Mouse (Mus musculus) liver, embryonic 15.5 days (tissue): Measurements from ENCODE around the gene Rpl41. TPM values are rescaled to one million over a fixed set of nuclear protein-coding genes. Genes with fewer than 3 reads are reported as not detected.
"Not testable (repeated sequence)": the region's sequence is repeated elsewhere in the genome, so short reads cannot be mapped to it uniquely, and the experiment has no call there.

ENCODE experiments used
- ATAC-seq: fragments of 200-750 bp; cut with Nextera tagmentation; 2 replicates; pipeline ENCODE4 v1.8.0; 2017; ENCODE audit warnings: moderate number of reproducible peaks, mild to moderate bottlenecking, moderate library complexity; ENCODE audit not compliant: insufficient read depth
- H3K27ac ChIP-seq: fragments of 300-500 bp; sonication (generic); replicated peaks from 2 replicates; pipeline ENCODE4 v1.5.1; 2015; ENCODE audit warnings: mild to moderate bottlenecking, inconsistent platforms
- H3K27me3 ChIP-seq: fragments of 300-500 bp; sonication (generic); 2 replicates; pipeline ENCODE4 v1.6.1; 2015; ENCODE audit warnings: mild to moderate bottlenecking, inconsistent platforms
- H3K36me3 ChIP-seq: fragments of 300-500 bp; sonication (generic); replicated peaks from 2 replicates; pipeline ENCODE4 v1.6.1; 2015; ENCODE audit warnings: moderate library complexity, mild to moderate bottlenecking, inconsistent platforms
- H3K4me1 ChIP-seq: fragments of 300-500 bp; sonication (generic); replicated peaks from 2 replicates; pipeline ENCODE4 v1.6.1; 2015; ENCODE audit warnings: inconsistent platforms
- H3K4me2 ChIP-seq: fragments of 300-500 bp; sonication (generic); 2 replicates; pipeline ENCODE4 v1.6.1; 2015; ENCODE audit warnings: moderate library complexity, mild to moderate bottlenecking, inconsistent platforms
- H3K4me3 ChIP-seq: fragments of 300-500 bp; sonication (generic); replicated peaks from 2 replicates; pipeline ENCODE4 v1.5.1; 2015; ENCODE audit warnings: mild to moderate bottlenecking, inconsistent platforms
- H3K9ac ChIP-seq: fragments of 300-500 bp; sonication (generic); 2 replicates; pipeline ENCODE4 v1.6.1; 2015; ENCODE audit warnings: moderate library complexity, mild to moderate bottlenecking, inconsistent platforms
- H3K9me3 ChIP-seq: fragments of 300-500 bp; sonication (generic); replicated peaks from 2 replicates; pipeline ENCODE4 v1.6.1; 2016; ENCODE audit warnings: inconsistent platforms
- WGBS: fragments of 180-500 bp; shearing (Covaris S2); methylation state at CpG from one replicate; pipeline ENCODE4 v1.1.7; 2015; ENCODE audit warnings: mixed read lengths; ENCODE audit not compliant: insufficient replicate concordance; 5-methylcytosine and 5-hydroxymethylcytosine counted together
- polyA plus RNA-seq: library from polyadenylated mRNA; unstranded; fragments of >200 nt; fragmentation: Nextera tagmentation; extraction: Ambion mirVana; gene quantifications from 2 replicates; pipeline ENCODE4 v1.2.1, GENCODE M21; 2015

Rpl41 gene
- polyA plus RNA-seq, 1 experiment from 2014 or later, result 2,155 TPM

DNA sequence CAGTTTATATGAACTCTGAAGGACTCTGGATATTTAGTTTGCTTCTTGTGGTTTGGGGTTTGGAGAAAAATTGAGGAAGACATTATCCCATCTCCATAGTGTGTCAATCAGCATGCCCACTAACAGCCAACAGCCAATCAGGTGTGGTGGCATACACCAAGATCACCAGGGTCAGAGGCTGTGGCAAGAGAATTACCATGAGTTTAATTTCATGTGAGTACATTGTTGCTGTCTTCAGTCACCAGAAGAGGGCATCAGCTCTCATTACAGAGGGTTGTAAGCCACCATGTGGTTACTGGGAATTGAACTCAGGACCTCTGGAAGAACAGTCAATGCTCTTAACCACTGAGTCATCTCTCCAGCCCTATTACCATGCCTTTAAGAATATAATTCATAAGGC, 7.2 kb upstream of the Rpl41 start:
- no peaks in the 10 kb centered on the region for H3K9me3 ChIP-seq
- H3K9ac ChIP-seq, result no peak overlapping the region
- H3K27ac ChIP-seq, result no peak overlapping the region
- no peaks in the 10 kb centered on the region for H3K4me1 ChIP-seq
- H3K4me2 ChIP-seq, result no peak overlapping the region
- H3K27me3 ChIP-seq, result no peaks in the 10 kb centered on the region
- peaks cover 44% of the 10 kb centered on the region for H3K36me3 ChIP-seq
- ATAC-seq, result no peak
- no peak overlapping the region for H3K4me3 ChIP-seq

DNA sequence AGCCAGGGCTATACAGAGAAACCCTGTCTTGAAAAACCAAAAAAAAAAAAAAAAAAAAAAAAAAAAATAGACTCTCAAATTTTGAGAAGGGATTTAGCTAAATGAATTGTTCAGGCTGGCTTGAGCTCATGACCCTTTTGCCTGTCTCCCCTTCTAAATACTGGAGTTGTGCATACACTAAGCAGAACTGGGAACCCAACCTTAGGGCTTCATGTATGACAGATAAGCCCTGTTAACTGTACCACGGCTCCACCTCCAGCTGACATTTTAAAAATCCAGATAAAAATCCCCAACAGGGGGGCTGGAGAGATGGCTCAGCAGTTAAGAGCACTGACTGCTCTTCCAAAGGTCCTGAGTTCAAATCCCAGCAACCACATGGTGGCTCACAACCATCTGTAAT, 6.5 kb upstream of the Rpl41 start:
- not testable (repeated sequence) for H3K4me3 ChIP-seq, H3K9me3 ChIP-seq, ATAC-seq, H3K4me1 ChIP-seq, H3K27ac ChIP-seq, H3K27me3 ChIP-seq, H3K4me2 ChIP-seq, H3K9ac ChIP-seq
- peaks cover 37% of the 10 kb centered on the region for H3K36me3 ChIP-seq
- WGBS, result 30% methylated on average over 1 of the region's 1 CpGs

DNA sequence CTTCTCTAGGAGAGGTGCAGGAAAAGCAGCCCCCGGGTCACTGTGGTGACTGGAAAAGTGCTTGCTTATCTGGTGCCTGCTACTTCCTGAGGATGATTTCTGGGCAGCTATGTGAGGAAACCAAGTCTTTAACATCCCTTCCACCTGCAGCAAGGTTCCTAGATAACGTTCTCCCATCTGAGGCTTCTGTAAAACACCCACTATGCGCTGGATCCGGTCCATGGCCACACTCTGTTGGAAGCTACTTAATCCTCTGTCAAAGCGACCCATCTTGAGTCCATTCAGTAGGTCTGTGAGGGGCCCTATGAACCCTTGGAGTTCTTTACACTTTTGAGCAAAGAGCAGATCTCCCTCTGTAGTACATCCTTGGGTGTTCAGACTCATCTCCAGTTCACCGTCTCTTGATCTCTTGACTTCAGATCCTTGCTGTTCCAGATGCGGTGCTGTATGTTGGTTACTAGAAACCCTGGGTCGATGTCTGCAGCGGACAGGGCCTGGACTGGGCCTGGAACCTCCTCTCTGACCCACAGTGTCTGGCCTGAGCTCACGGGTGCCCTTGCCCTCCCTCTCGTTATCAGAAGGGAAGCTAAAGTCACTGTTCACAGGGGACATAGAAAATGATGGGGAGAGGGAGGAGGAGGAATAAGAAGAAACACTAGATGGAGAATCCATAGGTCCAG, 1.2 kb upstream of the Rpl41 start:
- H3K4me1 ChIP-seq, result peaks cover 22% of the 10 kb centered on the region
- H3K27me3 ChIP-seq, H3K4me3 ChIP-seq, H3K9me3 ChIP-seq, H3K9ac ChIP-seq, H3K36me3 ChIP-seq, ATAC-seq: not testable (repeated sequence)
- H3K27ac ChIP-seq, result 0 out of 2 replicates have a peak overlapping the region, but pooled peaks have one; percentile 94
- WGBS, result 62% methylated on average over 11 of the region's 11 CpGs
- 0 out of 2 replicates have a peak overlapping the region, but pooled peaks have one; percentile 90 for H3K4me2 ChIP-seq

DNA sequence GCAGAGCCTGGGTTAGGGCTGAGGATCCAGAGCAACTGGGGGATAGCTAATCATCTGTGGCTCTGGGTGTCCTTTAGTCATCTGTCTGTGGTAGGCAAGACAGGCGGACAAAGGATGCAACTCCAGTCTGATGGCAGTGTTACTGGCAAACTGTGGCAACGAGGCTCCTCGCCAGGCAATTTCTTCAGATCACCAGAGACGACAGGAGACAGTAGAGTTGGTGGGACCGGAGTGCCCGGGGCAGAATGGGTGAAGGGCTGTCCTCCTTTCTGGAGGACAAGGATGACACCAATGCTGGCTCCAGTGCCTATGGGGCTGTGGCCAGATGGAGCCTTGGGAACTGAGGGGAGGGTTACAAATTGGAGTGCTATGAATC, 565 bp upstream of the Rpl41 start:
- ATAC-seq, H3K27me3 ChIP-seq, H3K9me3 ChIP-seq: not testable (repeated sequence)
- H3K4me3 ChIP-seq, result peak overlapping the region; percentile 89; the same call in 1 of the 2 replicates
- H3K9ac ChIP-seq, result 0 out of 2 replicates have a peak overlapping the region, but pooled peaks have one; percentile 26
- 53% methylated on average over 6 of the region's 6 CpGs for WGBS
- peaks cover 22% of the 10 kb centered on the region for H3K4me1 ChIP-seq
- H3K4me2 ChIP-seq, result peak overlapping the region; percentile 90
- peak overlapping the region; percentile 94 for H3K27ac ChIP-seq
- H3K36me3 ChIP-seq, result peaks cover 13% of the 10 kb centered on the region

DNA sequence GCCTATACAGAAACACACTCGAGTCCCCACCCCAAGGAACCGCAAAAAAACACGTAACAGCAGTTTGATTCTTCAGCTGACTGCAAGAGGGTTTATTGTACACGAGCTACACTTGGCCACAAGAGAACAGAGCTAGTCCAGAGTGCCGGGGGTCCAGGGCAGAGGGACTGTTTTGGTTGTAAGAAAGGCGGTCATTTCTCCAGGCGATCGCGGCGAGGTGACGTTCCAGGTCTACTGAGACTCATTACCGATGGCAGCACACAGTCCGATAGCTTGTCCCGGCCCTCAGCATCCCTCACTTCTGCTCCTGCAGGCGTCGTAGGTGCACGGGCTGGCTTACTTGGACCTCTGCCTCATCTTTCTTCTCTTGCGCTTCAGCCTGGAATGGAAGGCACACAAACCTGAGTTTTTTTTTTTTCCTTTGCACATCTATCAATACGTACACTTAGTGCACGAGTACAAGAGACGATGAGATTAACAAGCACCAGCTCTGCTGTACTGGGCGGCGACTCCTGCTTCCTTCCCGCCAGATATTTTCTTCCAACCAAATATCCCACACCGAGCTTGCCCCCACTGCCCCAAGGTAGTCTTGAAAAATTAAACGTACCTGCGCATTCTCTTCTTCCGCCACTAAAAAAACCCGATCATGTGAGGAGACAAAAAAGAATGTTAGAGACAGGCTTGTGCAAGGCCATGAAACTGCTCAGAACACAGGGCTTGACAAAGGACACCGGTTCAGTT, 884 bp downstream of the Rpl41 start:
- Histone ChIP-seq H3K4me1 (peaks cover 22% of the 10 kb centered on the region), H3K27ac (peak overlapping the region; percentile 94), H3K4me2 (peak overlapping the region; percentile 90), H3K36me3 (peaks cover 27% of the 10 kb centered on the region), H3K9ac (peak overlapping the region; percentile 68), H3K4me3 (peak overlapping the region; percentile 89)
- not testable (repeated sequence) for H3K27me3 ChIP-seq, ATAC-seq, H3K9me3 ChIP-seq
- under 1% methylated on average over 30 of the region's 30 CpGs for WGBS

DNA sequence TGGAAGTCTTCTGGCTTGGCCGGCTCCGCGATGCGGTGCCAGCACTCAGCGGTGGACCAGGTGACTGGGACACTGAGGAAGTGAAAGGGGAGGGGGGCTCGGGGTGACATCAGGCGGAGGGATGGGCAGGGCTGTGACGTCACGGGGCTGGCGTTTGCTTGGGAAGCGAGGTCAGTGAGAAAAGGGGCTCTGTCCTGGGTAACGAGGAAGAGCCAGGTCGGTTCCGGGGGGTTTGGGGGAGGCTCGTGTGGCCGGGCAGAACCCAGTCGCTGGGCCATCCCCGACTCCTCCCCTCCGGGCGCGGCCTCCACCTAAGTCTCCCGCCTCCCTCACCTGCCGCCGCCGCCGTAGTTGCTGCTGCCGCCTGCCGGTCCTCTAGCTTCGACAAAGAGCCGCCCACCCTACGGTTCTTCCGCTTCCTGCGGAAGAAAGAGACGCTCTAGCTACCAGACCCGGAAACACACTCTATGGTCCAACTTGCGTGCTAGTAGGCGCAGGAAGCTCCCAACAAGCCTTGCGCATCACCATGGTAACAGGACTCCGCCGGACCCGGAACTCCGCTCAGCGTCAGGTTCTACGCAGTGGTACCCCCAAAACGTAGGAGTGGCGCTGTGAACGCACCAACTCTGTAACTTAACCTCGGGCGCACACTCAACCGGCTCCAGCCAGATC, 1.6 kb downstream of the Rpl41 start, which contains the start of gene Zc3h10:
Zc3h10 (minus strand) TSS at position 414 of the 672 bp plus-strand sequence.
- under 1% methylated on average over 50 of the region's 50 CpGs for WGBS
- H3K9me3 ChIP-seq, result no peaks in the 10 kb centered on the region
- peak within 1 kb of the TSS; percentile 87 for H3K9ac ChIP-seq
- peak; percentile 86 for ATAC-seq
- H3K4me1 ChIP-seq, result peaks cover 22% of the 10 kb centered on the region
- H3K4me2 ChIP-seq, result peak within 1 kb of the TSS; percentile 90
- H3K36me3 ChIP-seq, result peaks cover 34% of the 10 kb centered on the region
- peak within 1 kb of the TSS; percentile 89 for H3K4me3 ChIP-seq
- no peaks in the 10 kb centered on the region for H3K27me3 ChIP-seq
- peak within 1 kb of the TSS; percentile 94 for H3K27ac ChIP-seq

DNA sequence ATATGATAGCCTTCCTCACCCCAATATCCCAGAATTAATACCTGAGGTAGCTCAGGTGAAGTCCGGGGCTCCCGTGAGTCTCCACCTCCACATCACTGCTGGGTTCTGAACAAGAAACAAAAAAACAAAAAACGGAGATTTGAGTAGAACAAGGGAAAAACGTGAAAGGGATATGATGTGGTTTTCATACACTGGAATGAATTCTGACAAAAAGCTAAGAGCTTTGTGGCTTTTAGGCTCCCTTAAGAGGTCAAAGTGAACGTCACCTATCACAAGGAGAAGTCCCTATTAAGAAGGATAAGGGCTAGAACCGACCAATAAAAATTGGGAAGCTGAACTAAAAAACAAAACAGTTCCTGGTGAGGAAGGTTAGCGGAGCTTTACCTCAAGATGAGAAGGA, 2.3 kb downstream of the Rpl41 start:
- H3K27ac ChIP-seq, result peak overlapping the region; percentile 94
- WGBS, result 11% methylated on average over 7 of the region's 7 CpGs
- H3K4me1 ChIP-seq, result peaks cover 22% of the 10 kb centered on the region
- peak overlapping the region; percentile 89 for H3K4me3 ChIP-seq
- H3K27me3 ChIP-seq, result no peaks in the 10 kb centered on the region
- H3K36me3 ChIP-seq, result peaks cover 41% of the 10 kb centered on the region
- no peak for ATAC-seq
- peak overlapping the region; percentile 90 for H3K4me2 ChIP-seq
- peak overlapping the region; percentile 87 for H3K9ac ChIP-seq
- H3K9me3 ChIP-seq, result no peaks in the 10 kb centered on the region

DNA sequence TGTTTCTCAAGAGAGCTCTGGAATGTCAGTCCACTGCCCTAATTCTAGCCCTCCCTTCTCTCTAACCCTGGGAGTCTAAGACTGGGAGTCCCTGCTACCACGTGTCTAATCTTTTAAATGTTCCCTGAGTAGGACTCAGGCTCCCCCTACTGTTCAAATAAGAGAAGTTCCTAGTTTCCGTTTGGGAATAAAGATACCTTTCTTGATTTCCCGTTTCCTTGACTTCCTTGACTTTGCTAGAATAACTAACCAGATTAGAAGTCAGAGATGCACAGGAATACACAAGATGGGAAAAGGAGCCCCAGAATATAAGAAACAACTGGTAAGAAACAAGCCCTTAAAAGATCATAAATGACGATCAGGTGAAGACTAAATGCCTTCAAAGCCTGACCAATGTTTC, 2.7 kb downstream of the Rpl41 start:
- no peaks in the 10 kb centered on the region for H3K27me3 ChIP-seq
- 7% methylated on average over 4 of the region's 4 CpGs for WGBS
- peak overlapping the region; percentile 89 for H3K4me3 ChIP-seq
- peak overlapping the region; percentile 90 for H3K4me2 ChIP-seq
- H3K9ac ChIP-seq, result peak overlapping the region; percentile 87
- peak overlapping the region; percentile 94 for H3K27ac ChIP-seq
- no peaks in the 10 kb centered on the region for H3K9me3 ChIP-seq
- no peak for ATAC-seq
- peaks cover 22% of the 10 kb centered on the region for H3K4me1 ChIP-seq
- peaks cover 41% of the 10 kb centered on the region for H3K36me3 ChIP-seq

DNA sequence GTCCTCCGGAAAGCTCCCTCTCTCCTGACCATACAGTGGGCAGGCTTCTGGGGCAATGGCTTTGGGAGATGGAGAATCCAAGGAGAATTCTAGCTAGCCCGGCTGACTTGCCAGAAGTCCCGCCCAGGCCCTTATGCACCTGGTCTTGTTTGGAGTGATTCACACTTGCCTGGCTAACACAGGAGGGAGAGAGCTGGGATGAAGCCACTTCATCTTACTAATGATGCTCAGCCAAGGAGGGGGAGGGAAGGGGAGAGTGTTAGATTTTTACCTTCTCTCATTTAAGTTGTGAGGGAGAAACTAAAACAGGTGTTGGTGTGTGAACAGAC, 3.6 kb downstream of the Rpl41 start:
- ATAC-seq, result no peak
- Histone ChIP-seq H3K9ac (no peak overlapping the region), H3K36me3 (peaks cover 41% of the 10 kb centered on the region), H3K4me1 (peaks cover 22% of the 10 kb centered on the region), H3K27me3 (no peaks in the 10 kb centered on the region), H3K27ac (no peak overlapping the region), H3K9me3 (no peaks in the 10 kb centered on the region), H3K4me3 (no peak overlapping the region), H3K4me2 (no peak overlapping the region)
- WGBS, result 79% methylated on average over 3 of the region's 3 CpGs

DNA sequence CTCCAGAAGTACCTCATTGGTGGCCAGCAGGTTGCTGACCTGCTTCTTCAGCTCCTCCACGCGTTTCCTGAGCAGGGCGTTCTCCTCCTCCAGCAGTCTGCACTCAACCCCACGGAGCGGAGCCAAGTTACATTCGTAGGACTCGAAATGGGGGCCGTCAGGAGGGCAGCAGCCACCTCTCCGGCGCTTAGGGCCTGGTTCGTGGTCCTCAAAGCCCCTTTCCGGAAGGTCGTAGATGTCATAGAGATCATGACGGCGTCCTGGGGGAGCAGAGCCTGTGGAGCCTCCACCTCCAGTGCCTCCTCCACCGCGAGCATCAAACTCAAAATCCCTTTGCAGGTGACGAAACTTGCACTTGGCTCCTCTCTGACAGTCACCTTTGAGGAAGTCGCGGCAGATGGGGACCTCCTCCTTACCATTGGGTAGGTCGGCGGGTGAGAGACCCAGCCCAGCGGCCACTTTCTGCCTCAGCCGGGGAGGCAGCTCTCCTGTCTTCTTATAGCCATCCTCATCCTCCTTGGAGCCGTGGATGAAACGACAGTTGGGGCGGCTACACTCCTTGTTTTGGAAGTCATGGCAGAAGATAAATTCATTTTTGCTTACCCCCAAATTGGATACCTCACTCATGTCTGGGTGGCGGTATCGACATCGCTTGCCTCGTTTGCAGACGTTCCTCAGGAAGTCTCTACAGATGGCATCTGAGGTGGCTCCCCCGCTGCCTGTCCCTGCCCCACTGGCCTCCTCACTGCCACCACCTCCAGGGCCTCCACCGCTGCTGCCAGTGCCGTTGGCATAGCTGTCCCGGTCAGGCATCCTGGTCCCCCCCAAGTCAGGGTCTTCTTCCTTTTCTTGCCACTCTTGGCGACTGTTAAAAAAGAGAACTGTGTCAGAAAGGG, 4.2 kb downstream of the Rpl41 start:
- H3K9ac ChIP-seq, result no peak overlapping the region
- no peak for ATAC-seq
- peaks cover 19% of the 10 kb centered on the region for H3K4me1 ChIP-seq
- H3K27me3 ChIP-seq, result no peaks in the 10 kb centered on the region
- no peak overlapping the region for H3K4me3 ChIP-seq
- no peaks in the 10 kb centered on the region for H3K9me3 ChIP-seq
- no peak overlapping the region for H3K27ac ChIP-seq
- peaks cover 41% of the 10 kb centered on the region for H3K36me3 ChIP-seq
- 89% methylated on average over 37 of the region's 37 CpGs for WGBS
- no peak overlapping the region for H3K4me2 ChIP-seq
